Mouse (Mus musculus) megakaryocyte, embryonic 14.5 days (primary cell): ENCODE data around the gene Mrgprb4.

Source experiments
- FLI1 ChIP-seq: IDR thresholded peaks from 2 replicates; pipeline ENCODE4 v1.6.1; 2012; ENCODE audit warnings: low read length, inconsistent platforms, mixed read lengths
- GATA1 ChIP-seq: IDR thresholded peaks from 3 replicates; pipeline ENCODE4 v1.6.1; 2012; ENCODE audit warnings: mixed read lengths, low read length, inconsistent platforms, borderline replicate concordance

- TF ChIP-seq FLI1 (no peak), GATA1 (no peak)
Measured at GRCm38 (mm10) chr7:48167471-48167870, 31.6 kb downstream of the Mrgprb4 start.
